Mouse (Mus musculus) cerebellum, postnatal 25 days (tissue): ENCODE data around the gene Cdc6.
A peak's percentile ranks its signal among the peaks of the same experiment; 100 is the strongest.

ENCODE experiments used
- DNase-seq, 2 experiments: peaks; one replicate each; pipeline ENCODE4 v3.0.0; 2021; ENCODE audit warnings: mixed read lengths in 2 of 2

The Cdc6 gene

DNA sequence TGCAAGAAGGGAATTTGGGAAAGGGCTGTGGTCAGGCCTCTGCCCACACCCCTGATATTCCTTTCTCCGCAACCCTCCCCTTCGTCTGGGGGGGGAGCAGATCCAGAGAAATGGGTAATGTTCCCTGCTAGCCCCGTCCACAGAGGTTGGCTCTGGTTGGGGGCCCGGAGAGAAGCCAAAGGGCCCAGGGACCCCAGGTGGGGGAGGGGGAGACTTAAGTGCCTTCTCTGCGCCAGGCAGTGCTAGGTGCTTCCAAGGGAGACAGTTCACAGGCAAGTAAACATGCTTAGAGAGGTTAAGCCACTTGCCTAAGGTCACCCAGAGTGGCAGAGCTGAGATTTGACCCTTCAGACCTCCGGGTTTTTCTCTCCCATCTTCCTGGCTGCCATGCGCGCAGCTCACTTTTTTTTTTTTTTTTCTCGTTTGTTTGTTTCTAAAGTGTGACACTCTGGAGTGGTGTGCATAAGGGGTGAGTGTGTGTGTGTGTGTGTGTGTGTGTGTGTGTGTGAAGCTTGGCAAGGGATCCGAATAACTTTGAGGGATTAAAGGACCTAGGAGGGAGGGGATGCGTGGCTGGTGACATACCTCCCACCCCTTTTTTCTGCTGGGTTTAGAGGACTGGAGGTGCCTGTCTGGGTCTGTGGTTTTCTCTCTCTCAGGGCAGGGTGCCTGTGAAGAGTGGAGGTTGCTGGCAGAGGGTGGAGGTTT lies 37.5 kb downstream of the Cdc6 start:
- no peak for DNase-seq

DNA sequence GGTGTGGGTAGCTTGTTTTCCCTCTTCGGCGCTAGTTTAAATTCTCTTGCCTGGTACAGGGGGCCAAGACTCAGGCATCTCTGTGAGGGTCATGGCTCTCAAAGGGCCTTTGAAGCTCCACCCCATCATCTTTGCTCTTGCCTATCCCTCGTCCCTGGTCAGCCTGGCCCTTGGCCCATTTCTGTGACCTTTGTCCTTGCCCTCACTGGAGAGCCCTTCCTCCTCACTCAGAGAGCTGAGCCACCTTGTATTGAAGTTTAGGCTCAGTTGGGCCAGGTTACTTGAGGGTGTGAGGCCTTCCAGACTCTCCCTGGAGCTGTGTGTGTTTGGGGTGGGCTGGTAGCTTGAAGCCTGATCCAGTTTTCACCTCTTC lies 38.0 kb downstream of the Cdc6 start:
- no peak for DNase-seq

DNA sequence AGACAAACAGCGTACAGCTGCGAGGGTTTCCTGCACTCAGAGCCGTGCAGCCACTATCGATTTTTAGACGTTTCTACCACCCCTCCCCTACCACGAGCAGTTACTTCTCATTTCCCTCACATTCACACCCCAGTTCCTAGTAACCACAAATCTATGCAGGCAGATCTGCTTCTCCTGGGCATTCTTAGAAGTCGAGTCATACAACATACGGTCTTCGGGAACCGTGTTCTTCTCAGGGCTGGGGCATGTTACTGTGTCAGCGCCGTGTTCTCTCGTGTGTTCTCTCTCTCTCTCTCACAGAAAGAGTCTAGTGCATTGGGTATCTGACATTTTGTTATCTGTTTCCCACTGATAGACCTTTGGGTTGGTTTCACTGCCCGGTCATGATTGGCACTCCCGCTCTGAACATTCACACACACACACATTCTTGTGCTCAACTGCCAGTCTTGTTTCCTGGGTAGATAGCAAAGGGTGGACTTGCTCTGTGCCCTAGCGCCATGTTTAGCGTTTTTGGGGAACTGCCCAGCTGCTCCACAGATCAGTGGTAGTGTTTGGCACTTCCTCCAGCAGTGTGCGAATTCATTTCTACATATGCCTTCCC lies 40.5 kb downstream of the Cdc6 start:
- no peak for DNase-seq

DNA sequence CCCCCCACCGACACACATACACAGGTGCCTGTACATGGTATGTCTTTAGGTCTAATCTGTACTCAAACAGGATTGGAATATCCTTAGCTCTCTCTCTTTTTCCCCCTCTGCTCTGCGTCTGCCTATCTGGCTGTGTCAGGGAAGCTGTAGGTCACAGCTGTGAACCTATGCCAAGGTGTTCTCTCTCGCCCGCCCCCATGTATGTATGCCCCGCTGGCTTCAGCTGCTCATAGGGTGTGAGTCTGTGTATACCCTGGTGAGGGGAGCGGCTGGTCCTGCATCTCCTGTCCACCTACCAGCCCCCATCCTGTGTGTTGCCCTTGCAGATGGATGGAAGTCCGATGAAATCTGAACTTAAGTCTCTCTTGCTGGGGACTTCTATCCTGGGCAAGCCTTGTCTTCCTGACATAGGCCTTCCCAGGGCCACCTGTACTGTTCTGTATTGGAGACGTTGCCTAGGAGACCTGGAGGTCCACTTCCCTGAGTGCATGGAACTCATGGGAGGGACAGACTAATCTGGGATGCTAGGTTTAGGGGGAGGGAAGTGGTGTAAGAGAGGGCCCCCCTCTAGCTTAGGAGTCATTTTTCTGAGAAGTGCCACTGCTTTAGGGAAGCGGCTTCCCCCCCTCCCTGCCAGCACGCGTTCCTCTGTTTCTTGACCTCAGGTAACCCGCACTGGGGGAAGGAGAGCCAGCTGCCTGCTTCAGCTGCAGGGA lies 41.8 kb downstream of the Cdc6 start:
- DNase-seq = no peak

DNA sequence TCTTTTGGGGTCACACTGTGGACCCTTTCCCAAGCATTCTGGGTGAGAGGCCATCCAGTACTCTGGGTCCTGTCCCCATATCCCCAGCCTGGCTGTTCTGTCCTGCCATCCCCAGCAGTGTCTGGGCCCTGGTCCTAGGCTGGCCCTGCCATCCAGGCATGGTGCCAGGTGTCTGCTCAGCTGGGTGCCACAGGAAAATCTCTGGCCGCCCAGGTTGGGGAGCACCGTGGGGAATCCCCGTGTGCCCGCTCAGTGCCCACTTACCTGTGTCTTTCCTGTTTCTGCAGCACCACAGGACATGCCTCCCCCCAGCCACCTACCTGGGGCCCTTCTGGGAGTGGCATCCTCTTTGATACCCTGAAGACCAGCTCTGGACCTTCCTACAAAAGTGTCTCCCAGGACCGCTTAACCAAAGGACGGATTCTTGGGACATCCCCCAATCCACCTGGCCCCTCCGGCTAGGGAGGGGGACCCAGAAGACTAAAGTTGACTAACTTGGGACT lies 42.4 kb downstream of the Cdc6 start:
- DNase-seq = peak; percentile 69 to 76

DNA sequence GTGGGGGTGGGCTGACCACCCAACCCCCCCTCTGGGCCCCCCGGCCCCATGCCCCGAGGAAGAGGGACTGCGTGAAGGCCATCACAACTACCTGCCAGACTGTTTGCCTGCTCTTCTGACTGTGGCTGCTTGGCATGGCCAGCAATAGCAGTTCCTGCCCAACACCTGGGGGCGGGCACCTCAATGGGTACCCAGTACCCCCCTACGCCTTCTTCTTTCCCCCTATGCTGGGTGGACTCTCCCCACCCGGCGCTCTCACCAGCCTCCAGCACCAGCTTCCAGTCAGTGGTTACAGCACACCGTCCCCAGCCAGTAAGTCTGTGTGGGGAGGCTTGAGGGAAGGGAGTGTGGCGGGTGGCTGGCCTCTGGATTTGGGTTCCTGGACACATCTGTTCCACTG lies 42.9 kb downstream of the Cdc6 start:
- no peak for DNase-seq

DNA sequence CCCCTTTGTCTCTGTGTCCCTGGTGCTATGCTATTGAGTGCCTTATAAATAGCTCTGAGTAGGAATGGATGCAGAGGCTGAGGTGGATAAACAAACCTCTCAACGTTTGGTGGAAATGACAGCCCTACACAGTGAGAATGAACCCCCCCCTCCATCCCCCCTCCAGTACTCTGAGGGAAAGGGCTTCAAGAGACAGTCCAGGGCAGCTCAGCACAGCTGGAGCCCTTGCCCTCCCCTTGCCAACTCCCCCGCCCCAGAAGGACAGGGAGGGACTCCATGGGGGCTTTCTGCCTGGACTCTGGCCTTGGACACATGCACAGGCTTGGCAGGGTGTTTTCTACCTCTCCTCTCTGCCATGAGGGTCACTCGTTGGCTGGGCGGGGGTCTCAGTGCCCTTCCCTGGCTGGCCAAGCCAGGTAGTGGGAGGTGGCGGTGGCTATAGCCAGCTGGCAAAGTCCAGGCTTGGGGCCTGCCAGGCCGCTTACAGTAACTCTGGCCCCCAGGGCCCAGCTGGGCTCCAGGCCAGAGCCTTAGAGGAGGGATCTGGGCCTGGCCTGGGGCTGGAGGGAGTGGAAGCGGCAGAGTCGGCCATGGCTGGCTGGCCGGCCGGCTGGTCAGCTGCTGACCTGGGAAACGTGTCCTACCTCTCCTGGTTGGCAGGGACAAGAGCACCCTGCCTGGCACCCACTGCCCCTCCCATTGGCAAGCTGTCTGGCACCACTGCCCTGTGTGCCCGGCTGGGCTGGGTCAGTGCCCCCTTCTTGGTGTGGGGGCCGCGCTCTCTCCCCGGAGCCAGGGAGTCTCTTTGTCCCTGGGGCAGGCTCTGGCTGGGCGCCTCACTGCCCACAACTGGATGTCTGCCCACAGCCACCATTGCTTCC lies 43.7 kb downstream of the Cdc6 start:
- peak; percentile 88 to 91 for DNase-seq

DNA sequence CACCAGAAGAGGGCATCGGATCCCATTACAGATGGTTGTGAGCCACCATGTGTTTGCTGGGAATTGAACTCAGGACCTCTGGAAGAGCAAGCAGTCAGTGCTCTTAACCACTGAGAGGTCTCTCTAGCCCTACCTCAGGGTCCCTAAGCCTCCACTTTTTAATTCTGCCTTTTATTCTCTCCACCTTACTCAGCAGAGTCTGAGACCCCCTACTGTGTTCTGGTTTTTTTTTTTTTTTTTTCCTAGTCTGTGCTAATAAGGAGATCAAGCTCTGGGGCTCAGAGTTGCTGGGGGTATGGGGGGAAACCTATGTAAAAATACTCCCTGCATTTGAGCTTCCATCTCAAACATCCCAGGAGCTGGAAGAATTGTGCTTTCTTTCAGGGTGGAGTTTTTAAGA lies 44.5 kb downstream of the Cdc6 start:
- no peak for DNase-seq

DNA sequence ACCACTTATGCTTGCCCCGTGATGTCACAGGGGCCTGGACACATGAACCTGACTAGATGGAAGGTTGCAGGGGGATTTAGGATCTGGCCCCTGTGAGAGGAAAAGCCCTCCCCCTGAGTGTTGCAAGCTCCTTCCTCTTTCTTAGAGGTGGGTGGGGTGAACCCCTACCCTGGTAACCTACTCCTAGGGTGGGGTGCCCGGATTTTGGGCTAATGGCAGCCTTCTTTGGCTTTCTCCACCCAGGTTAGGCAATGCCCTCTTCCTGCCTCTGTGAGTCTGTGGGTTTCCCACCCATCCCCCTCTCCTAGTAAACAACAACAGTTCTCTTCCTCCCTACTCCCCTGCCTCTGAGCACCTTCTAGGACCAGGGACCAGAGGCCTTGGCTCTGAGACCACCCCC lies 45.1 kb downstream of the Cdc6 start:
- DNase-seq = no peak

DNA sequence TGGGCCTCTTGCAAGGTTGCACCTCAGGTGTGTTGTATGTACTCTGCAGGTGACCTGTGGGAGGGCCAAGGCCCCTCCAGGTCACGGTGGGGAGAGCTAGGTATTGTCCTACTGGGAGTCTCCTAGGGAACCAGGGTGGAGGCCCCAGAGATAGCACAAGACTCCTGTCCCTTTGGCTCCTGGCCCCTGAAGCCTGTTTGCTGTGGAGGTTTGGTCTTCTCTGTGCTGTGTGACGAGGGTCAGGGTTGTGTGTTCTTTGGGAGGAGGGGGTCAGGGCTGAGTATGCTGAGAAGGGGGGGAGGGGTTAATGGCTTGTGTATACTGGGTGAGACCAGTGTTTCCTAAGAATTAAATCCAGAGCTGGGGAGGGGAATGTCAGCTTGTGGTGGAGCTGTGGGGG lies 45.8 kb downstream of the Cdc6 start:
- DNase-seq = no peak

DNA sequence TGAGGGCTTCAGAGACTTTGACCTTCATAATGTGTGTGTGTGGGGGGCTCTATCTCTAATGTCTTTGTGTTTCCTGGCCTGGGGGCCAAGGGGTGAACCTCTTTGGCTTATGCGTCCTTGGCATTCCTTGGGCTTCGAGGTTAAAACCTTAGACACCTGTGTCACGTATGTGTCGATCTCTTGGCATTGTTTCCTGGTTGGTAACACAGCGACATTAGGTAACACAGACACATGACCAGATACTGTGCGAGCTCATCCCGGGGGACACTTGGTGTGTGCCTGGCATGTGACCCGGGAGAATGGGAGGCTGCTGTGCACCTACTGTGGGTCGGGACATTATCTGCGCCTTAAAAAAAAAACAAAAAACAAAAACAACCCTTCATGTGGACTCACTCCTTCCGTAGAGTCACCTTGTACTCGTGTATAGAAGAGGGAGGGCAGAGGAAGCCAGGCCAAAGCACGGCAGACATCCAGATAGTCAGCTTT lies 46.3 kb downstream of the Cdc6 start:
- no peak for DNase-seq

DNA sequence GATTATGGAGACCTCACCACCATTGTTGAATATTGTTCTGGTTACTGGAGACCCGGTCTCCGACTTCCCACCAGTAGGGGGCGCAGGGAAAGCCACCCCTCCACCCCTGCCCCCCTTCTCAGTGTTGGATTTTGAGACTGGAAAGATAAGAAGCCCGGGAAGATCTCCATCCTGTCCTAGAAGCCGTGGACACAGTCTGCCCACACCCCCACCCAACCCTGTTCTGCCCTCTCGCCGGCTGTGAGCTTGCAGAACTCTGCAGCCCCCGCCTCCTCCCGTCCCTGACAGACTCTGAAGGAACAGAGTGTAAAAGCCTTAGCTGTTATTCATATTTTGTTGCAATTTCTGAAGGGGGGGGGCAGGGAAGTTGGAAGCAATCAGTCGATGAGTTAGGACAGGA lies 46.8 kb downstream of the Cdc6 start:
- peak; percentile 71 to 84 for DNase-seq

DNA sequence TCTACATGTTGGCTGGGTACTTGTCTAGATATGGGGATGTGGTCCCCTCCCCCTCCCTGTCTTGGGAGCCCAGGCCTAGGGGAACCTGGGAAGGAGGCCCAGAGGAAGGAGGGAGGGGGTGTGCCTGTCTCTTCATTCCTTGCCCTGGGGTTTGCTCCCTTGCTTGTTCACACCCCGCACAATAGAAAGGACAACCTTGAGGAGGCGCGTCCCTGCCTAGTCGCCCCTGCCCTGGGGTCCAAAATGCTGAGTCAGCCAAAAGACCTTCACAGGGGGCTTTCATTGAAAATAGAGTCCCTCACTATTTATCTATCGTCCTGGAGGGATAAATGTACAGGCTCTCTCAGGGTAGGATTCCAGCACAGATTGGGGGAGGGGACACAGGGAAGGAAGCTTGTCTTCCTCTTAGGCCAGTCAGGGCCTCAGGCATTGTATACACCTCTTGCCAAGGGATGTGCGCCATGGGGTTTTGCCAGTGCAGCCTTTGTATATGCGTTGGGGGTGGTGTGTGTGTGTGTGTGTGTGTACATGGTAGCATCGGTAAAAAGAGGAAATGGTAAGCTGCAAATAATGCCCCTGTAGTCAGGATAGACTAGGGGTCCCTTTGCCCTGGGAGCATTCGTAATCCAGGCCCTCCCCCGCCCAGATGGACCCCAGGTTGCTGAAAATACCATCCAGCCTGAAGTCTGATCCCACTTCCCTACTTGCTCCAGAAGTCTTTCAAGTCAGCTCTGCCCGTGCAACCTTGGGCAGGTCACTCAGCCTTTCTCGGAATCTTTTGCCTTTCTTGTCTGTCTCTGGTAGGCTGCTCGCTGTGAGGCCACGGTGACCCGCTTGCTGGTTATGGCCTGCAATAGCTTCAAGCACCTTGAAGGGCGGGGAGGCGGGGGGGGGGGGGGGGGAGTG lies 47.5 kb downstream of the Cdc6 start:
- DNase-seq = no peak

DNA sequence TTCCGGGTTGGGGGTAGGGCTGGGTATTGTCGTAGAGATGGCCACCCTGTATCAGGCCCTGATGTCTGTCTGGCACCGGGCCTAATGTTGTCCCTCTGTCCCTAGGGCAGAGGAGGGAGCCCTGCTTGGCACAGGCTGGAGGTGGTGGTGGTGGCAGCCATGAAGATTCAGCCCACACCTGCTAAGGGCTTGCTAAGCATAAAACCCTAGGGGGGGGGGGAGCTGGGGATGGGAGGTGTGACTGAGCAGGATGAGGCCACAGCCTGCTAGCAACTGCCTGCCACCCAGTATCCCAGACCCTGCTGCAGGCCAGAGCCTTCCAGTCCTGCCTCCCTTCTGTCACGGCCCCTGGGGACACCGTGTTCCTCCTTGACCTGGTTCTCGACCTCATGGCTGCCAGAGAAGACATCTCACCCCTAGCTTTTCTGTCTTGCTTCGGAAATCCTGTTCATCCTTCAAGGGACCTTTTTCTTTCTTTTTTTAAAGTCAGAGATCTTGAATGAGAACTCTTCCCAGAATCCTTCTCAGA lies 48.2 kb downstream of the Cdc6 start:
- peak in 1 of 2 experiments; percentile 60 for DNase-seq

DNA sequence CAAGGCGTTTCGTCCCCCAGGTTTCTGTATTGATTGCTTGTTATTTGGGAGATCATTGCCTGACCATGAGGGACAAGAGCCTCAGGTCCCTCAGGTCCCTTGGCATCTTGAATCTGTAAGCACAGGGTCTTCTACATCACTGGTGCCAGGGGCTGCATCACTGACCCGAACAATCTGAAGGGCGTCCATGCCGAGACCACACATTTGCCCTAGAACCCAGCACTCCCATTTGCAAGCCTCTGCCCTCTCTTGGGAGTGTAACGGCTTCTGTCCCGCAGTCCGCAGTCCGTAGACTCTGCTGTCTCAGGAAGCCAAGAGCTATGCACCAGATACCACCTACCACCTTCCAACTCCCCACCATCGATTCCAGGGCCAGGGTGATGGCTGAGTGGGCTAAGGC lies 48.7 kb downstream of the Cdc6 start:
- no peak for DNase-seq

DNA sequence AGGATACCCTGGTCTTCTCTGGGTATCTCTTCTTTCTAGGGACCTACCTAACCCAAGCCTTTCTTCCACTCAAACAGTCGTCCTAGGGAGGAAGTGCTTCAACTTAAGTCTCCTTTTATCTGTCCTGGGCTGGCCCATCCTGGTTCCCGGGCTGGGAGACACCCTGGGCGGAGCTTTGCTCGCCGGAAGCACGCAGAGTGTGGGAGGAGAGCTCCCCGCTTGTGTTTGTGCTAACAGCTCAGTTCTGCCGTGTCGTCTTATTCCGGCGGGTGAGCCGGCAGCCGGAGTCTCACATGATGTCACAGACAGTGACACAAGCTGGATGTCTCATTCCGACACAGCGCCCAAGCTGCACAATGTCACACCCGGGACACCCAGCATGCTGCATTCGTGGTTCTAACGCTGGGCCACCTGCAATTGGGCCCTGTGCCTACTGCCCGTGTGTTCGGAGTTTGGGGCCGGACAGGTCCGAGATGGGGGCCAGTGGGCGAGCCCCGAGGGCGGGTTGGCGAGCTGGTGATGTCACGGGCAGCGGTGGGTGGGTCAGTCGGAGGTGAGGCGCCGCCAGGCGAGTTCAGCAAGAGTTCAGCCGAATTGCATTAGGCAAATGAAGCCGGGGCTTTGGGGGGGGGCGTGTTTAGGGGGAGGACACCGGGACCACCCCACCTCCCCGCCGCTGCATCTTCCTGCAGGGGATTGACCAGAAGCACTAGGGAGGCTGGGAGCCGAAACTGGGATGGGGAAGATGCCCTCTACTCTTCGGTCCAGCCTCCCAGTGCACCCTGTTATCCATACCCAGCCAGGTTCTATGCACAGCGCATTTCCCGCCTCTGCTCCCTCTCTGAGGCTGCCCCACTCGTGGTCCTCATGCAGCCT lies 52.1 kb downstream of the Cdc6 start:
- DNase-seq = peak; percentile 58 to 67

DNA sequence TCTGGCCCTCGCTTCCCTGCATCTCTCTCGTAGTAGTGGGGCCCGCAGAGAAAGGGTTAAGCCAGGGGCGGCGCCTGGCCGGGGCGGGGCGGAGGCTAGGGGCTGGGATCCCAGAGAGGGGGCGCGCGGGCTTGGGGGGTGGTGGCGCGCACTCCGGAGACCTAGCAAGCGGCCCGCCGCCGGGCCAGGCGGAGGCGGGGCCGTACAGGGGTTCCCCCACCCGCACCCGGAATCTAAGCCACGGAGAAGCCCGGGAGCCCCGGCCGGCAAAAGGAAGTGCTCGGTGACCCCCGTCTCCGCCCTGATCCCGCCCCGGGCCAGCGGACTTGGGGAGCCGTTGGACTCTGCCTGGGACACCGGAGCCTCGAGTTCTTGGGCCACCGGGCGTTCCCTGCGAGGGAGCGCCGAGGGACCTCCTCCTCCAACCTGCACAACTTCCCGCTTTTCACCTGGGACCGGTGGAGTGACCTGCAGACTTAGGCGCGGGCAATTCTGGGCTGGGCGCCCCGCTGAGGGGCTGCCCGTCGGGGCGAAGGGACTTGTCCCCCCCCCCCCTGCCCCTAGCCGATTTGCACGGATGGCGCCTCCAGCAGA lies 52.8 kb downstream of the Cdc6 start:
- DNase-seq = peak in 1 of 2 experiments; percentile 60

DNA sequence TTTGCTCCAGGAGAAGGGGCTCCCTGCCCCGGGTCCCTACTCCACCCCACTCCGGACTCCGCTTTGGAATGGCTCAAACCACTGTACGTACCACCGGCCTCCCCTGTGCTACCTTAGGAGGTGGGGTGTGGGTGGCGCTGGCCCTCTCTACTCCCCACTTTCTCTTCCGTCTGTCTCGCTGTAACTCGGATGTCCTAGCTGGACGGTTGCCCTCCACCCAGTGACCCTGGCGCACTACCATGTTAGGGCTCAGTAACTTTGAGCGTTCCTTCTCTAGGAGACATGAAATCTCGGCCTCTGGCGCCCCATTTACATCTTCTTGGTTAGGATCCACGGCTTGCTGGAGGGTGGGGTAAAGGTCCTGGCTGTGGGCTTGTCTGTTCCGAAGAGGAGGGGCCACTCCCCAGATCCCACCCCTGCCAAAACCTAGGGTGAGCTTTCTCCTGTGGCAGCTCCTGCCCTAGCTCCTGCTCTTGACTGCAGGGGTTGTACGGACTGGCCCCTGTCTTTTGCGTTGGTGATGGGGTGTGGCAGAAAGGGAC lies 53.5 kb downstream of the Cdc6 start:
- no peak for DNase-seq

DNA sequence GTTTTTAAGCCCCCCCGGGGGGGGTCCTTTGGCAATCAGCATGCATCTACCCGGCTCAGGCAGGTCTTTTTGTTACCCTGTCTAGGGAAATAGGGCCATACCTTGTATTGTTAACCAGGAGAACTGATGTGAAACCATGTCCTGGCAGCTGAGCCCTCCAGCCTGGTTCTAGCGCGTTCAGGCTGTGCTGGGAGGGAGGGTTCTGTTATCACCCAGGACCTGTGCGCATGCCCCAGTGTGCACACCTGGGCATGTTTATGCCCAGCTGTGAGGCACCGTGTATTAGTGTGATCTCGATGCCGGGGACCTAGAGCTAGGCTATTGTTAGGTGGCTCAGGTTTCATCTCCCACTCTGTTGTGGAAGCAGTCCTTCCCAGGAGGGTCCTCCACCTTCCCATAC lies 54.2 kb downstream of the Cdc6 start:
- no peak for DNase-seq
